In genomic region chr8:46470091-46470791, GRCm38 (mm10) we compare ENCODE assay signal across 8 mouse cellular contexts. TPM values are rescaled to one million over a fixed set of nuclear protein-coding genes. Genes with fewer than 3 reads are reported as not detected.
DNase-seq lines count a peak whose midpoint lies in the region; ATAC-seq and TF ChIP-seq lines count a peak whose summit lies in the region.

No protein-coding gene starts in this region.

- H3K4me3 ChIP-seq in embryonic facial prominence, embryonic 11.5 days (ENCODE audit: low read depth, low read length), result peak overlapping the region; percentile 79
- H3K4me3 ChIP-seq in heart, embryonic 15.5 days, result peak overlapping the region; percentile 84
- no peak overlapping the region for H3K4me3 ChIP-seq in liver, postnatal 0 days (ENCODE audit: low read depth, low read length)
- peak overlapping the region; percentile 91 for H3K4me3 ChIP-seq in small intestine, adult 2 months (ENCODE audit: low read depth, low read length)

- H3K9ac ChIP-seq in embryonic facial prominence, embryonic 11.5 days (replicated peaks; ENCODE audit: low read length), result no peak overlapping the region
- H3K9ac ChIP-seq in heart, embryonic 15.5 days, result no peak overlapping the region
- H3K9ac ChIP-seq in liver, postnatal 0 days (replicated peaks), result no peak overlapping the region

- peak; percentile 27 for DNase-seq in ovary, postnatal 36 days (ENCODE audit: low spot score)
- no peak for DNase-seq in ovary, adult 18-20 months (ENCODE audit: low spot score)
- DNase-seq in embryonic facial prominence, embryonic 11.5 days (ENCODE audit: low spot score), result no peak
- DNase-seq in liver, postnatal 0 days, result no peak
- DNase-seq in urinary bladder, postnatal 10 days (ENCODE audit: low spot score), result no peak
- no peak for DNase-seq in right cerebral cortex, postnatal 14 days

- H3K36me3 ChIP-seq in embryonic facial prominence, embryonic 11.5 days (replicated peaks; ENCODE audit: control insufficient read depth, insufficient read depth, low read depth, low read length), result no peaks in the 10 kb centered on the region
- no peaks in the 10 kb centered on the region for H3K36me3 ChIP-seq in heart, embryonic 15.5 days
- peaks cover 17% of the 10 kb centered on the region for H3K36me3 ChIP-seq in liver, postnatal 0 days (replicated peaks; ENCODE audit: insufficient read depth, low read length)
- no peaks in the 10 kb centered on the region for H3K36me3 ChIP-seq in small intestine, adult 2 months (ENCODE audit: control insufficient read depth, insufficient read depth, low read length)

- peak overlapping the region; percentile 97 for H3K4me2 ChIP-seq in embryonic facial prominence, embryonic 11.5 days (ENCODE audit: low read depth, low read length)
- H3K4me2 ChIP-seq in heart, embryonic 15.5 days, result peak overlapping the region; percentile 90
- H3K4me2 ChIP-seq in liver, postnatal 0 days (ENCODE audit: low read depth, low read length), result peak overlapping the region; percentile 79; the same call in 1 of the 2 replicates

- TF ChIP-seq CTCF in liver, postnatal 0 days (IDR thresholded peaks at IDR 0.05; ENCODE audit: low read depth), result no peak
- TF ChIP-seq CTCF in small intestine, adult 2 months (IDR thresholded peaks at IDR 0.05; ENCODE audit: extremely low read depth, insufficient read length, insufficient replicate concordance, low read depth, low read length), result no peak

- ATAC-seq in embryonic facial prominence, embryonic 11.5 days (replicated peaks; ENCODE audit: insufficient number of reproducible peaks, low FRiP score, low TSS enrichment, low read depth), result peak; percentile 65
- no peak for ATAC-seq in heart, embryonic 15.5 days (replicated peaks; ENCODE audit: insufficient number of reproducible peaks, insufficient read depth, low FRiP score, low read depth)
- peak; percentile 14 for ATAC-seq in liver, postnatal 0 days

- no peak for TF ChIP-seq POLR2A in small intestine, adult 2 months (IDR thresholded peaks at IDR 0.05; ENCODE audit: low read depth, low read length)

- 0 out of 2 replicates have a peak, but pooled peaks have one; percentile 22 for TF ChIP-seq EP300 in liver, postnatal 0 days (IDR thresholded peaks at IDR 0.05; ENCODE audit: low read depth)

- no peak overlapping the region for H3K27ac ChIP-seq in embryonic facial prominence, embryonic 11.5 days (replicated peaks; ENCODE audit: low read depth, low read length)
- H3K27ac ChIP-seq in heart, embryonic 15.5 days, result peak overlapping the region; percentile 93
- H3K27ac ChIP-seq in liver, postnatal 0 days (ENCODE audit: low read depth), result peak overlapping the region; percentile 97
- 0 out of 2 replicates have a peak overlapping the region, but pooled peaks have one; percentile 4 for H3K27ac ChIP-seq in small intestine, adult 2 months (ENCODE audit: insufficient read depth, low read depth, low read length)

- no peaks in the 10 kb centered on the region for H3K27me3 ChIP-seq in embryonic facial prominence, embryonic 11.5 days (ENCODE audit: control insufficient read depth, insufficient read depth, low read length)
- no peaks in the 10 kb centered on the region for H3K27me3 ChIP-seq in heart, embryonic 15.5 days
- H3K27me3 ChIP-seq in liver, postnatal 0 days (ENCODE audit: insufficient read depth, low read length), result no peaks in the 10 kb centered on the region
- no peaks in the 10 kb centered on the region for H3K27me3 ChIP-seq in small intestine, adult 2 months (ENCODE audit: control insufficient read depth, insufficient read depth, low read length)

- 38% methylated on average over 15 of the region's 15 CpGs for WGBS in embryonic facial prominence, embryonic 11.5 days
- 39% methylated on average over 15 of the region's 15 CpGs for WGBS in heart, embryonic 15.5 days
- 23% methylated on average over 15 of the region's 15 CpGs for WGBS in liver, postnatal 0 days (ENCODE audit: insufficient replicate concordance)
- WGBS in small intestine, adult 2 months, result 34% methylated on average over 15 of the region's 15 CpGs

- no peaks in the 10 kb centered on the region for H3K9me3 ChIP-seq in embryonic facial prominence, embryonic 11.5 days (replicated peaks; ENCODE audit: control insufficient read depth, low read length)
- H3K9me3 ChIP-seq in heart, embryonic 15.5 days (replicated peaks), result no peaks in the 10 kb centered on the region
- no peaks in the 10 kb centered on the region for H3K9me3 ChIP-seq in liver, postnatal 0 days (ENCODE audit: low read length)

- H3K4me1 ChIP-seq in embryonic facial prominence, embryonic 11.5 days (ENCODE audit: control insufficient read depth, insufficient read depth, low read length), result no peaks in the 10 kb centered on the region
- peaks cover 14% of the 10 kb centered on the region for H3K4me1 ChIP-seq in heart, embryonic 15.5 days (replicated peaks)
- H3K4me1 ChIP-seq in liver, postnatal 0 days (ENCODE audit: insufficient read depth), result peaks cover 33% of the 10 kb centered on the region
- peaks cover 6% of the 10 kb centered on the region for H3K4me1 ChIP-seq in small intestine, adult 2 months (ENCODE audit: control insufficient read depth, insufficient read depth, insufficient read length, low read length)

RNA-seq across cellular contexts. Expression of gene Acsl1, which starts 0.6 kb away (rescaled TPM):
- 11.7 and 13.8 TPM in 2 replicates for polyA plus RNA-seq in embryonic facial prominence, embryonic 11.5 days (2014; fragmentation: Nextera tagmentation; extraction: Ambion mirVana)
- polyA plus RNA-seq in heart, embryonic 15.5 days (2015; fragmentation: Nextera tagmentation; extraction: Ambion mirVana), result 53.7 and 59.9 TPM in 2 replicates
- 428 and 466 TPM in 2 replicates for polyA plus RNA-seq in liver, postnatal 0 days (2015; fragmentation: Nextera tagmentation; extraction: Ambion mirVana)
- polyA plus RNA-seq in small intestine, adult 2 months (2012; rRNA removed), result 17.6 and 23.0 TPM in 2 replicates
